Mouse (Mus musculus) liver, embryonic 13.5 days (tissue): ENCODE data around the gene Stx2. TPM values are rescaled to one million over a fixed set of nuclear protein-coding genes. Genes with fewer than 3 reads are reported as not detected.

Experiments
- ATAC-seq: fragments of 200-750 bp; cut with Nextera tagmentation; 2 replicates; pipeline ENCODE4 v1.8.0; 2017; ENCODE audit warnings: low read depth, mild to moderate bottlenecking, moderate number of reproducible peaks, moderate library complexity
- DNase-seq: peaks from one replicate; pipeline ENCODE4 v3.0.0; 2022
- H3K27ac ChIP-seq: fragments of 300-500 bp; sonication (generic); 2 replicates; pipeline ENCODE4 v1.5.1; 2015; ENCODE audit warnings: moderate library complexity, mild to moderate bottlenecking, inconsistent platforms
- H3K27me3 ChIP-seq: fragments of 300-500 bp; sonication (generic); 2 replicates; pipeline ENCODE4 v1.6.1; 2015; ENCODE audit warnings: mild to moderate bottlenecking, inconsistent platforms
- H3K36me3 ChIP-seq: fragments of 300-500 bp; sonication (generic); 2 replicates; pipeline ENCODE4 v1.6.1; 2015; ENCODE audit warnings: mild to moderate bottlenecking, inconsistent platforms
- H3K4me1 ChIP-seq: fragments of 300-500 bp; sonication (generic); replicated peaks from 2 replicates; pipeline ENCODE4 v1.6.1; 2015; ENCODE audit warnings: inconsistent platforms
- H3K4me2 ChIP-seq: fragments of 300-500 bp; sonication (generic); 2 replicates; pipeline ENCODE4 v1.6.1; 2015; ENCODE audit warnings: inconsistent platforms, mild to moderate bottlenecking, moderate library complexity
- H3K4me3 ChIP-seq: fragments of 300-500 bp; sonication (generic); replicated peaks from 2 replicates; pipeline ENCODE4 v1.5.1; 2015; ENCODE audit warnings: mild to moderate bottlenecking, inconsistent platforms
- H3K9ac ChIP-seq: fragments of 300-500 bp; sonication (generic); 2 replicates; pipeline ENCODE4 v1.6.1; 2015; ENCODE audit warnings: mild to moderate bottlenecking, inconsistent platforms
- H3K9me3 ChIP-seq: fragments of 300-500 bp; sonication (generic); replicated peaks from 2 replicates; pipeline ENCODE4 v1.6.1; 2016; ENCODE audit warnings: inconsistent platforms
- WGBS: fragments of 180-500 bp; shearing (Covaris S2); methylation state at CpG from one replicate; pipeline ENCODE4 v1.1.7; 2015; ENCODE audit not compliant: insufficient replicate concordance; 5-methylcytosine and 5-hydroxymethylcytosine counted together
- polyA plus RNA-seq: library from polyadenylated mRNA; unstranded; fragments of >200 nt; fragmentation: Nextera tagmentation; extraction: Ambion mirVana; gene quantifications from 2 replicates; pipeline ENCODE4 v1.2.1, GENCODE M21; 2015

The Stx2 gene
- polyA plus RNA-seq, 1 experiment from 2014 or later = 78.6 TPM

DNA sequence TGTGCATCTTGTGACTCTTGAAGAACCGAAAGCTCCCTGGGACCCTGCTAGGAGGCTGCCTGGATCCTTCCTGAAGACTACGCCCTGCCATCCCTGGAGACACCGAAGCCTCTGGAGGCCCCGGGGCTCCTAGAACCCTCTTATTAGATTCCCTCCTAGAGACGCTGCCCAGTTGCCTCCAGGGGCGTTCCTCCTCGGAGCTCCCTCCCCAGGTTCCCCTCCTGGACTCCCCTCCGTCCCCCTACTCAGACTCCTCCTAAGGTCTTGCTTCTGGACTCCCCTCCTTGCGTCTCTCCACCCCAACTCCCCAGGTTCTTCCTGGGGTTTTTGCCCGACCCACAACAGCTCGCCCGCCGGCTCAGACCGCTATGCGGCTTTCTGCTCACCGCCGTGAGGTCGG is 366 bp downstream of the Stx2 start:
- Histone ChIP-seq H3K4me2 (peak overlapping the region; percentile 97), H3K4me1 (peaks cover 72% of the 10 kb centered on the region), H3K4me3 (peak overlapping the region; percentile 74), H3K27ac (peak overlapping the region; percentile 100), H3K36me3 (peaks cover 32% of the 10 kb centered on the region), H3K27me3 (no peaks in the 10 kb centered on the region), H3K9ac (peak overlapping the region; percentile 99), H3K9me3 (no peaks in the 10 kb centered on the region)
- ATAC-seq (peak; percentile 29), DNase-seq (no peak)
- 1% methylated on average over 18 of the region's 18 CpGs for WGBS

DNA sequence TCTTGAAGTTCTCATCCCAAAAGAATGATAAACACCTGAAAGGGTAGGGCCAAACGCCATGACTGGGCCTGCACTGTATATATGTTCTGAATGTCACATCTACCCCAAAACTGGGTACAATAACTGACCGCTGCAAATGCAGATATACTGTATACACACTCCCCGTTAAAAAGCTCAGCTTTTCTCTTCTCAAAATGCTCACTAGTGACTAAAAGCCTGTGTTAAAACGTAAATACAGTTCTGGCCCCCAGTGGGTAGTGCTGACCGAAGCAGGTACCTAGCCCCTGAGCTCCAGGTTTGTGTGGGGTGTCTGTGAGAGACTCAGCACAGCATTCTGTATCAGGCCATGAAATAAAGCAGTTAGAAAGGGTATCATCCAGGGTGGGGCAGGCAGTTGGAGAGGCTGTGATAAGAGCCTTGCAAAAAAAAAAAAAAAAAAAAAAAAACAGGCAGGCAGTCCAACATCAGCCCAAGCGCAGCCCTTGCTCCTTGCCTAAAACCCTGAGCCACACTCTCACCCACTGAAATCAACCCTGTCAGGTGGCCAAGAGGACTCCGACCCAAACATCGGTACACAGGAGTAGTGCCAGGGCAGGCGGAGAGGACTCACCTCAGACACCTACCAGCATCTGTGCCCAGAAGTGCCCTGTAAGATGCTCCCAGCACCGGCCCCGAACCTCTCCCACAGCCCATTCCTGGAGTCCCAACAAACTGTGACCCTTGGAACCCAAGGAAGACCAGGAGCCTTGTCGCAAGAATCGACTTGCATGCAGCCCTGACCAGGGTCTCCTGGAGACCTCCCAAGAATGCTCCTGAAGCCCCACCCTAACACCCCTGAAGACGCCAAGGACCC is 1.0 kb downstream of the Stx2 start:
- DNase-seq (peak; percentile 61), ATAC-seq (peak; percentile 74)
- peak overlapping the region; percentile 74 for H3K4me3 ChIP-seq
- WGBS = 16% methylated on average over 14 of the region's 14 CpGs
- peaks cover 72% of the 10 kb centered on the region for H3K4me1 ChIP-seq
- H3K36me3 ChIP-seq = peaks cover 32% of the 10 kb centered on the region
- H3K9ac ChIP-seq = peak overlapping the region; percentile 99
- peak overlapping the region; percentile 97 for H3K4me2 ChIP-seq
- H3K27ac ChIP-seq = peak overlapping the region; percentile 100
- H3K9me3 ChIP-seq = no peaks in the 10 kb centered on the region
- no peaks in the 10 kb centered on the region for H3K27me3 ChIP-seq

DNA sequence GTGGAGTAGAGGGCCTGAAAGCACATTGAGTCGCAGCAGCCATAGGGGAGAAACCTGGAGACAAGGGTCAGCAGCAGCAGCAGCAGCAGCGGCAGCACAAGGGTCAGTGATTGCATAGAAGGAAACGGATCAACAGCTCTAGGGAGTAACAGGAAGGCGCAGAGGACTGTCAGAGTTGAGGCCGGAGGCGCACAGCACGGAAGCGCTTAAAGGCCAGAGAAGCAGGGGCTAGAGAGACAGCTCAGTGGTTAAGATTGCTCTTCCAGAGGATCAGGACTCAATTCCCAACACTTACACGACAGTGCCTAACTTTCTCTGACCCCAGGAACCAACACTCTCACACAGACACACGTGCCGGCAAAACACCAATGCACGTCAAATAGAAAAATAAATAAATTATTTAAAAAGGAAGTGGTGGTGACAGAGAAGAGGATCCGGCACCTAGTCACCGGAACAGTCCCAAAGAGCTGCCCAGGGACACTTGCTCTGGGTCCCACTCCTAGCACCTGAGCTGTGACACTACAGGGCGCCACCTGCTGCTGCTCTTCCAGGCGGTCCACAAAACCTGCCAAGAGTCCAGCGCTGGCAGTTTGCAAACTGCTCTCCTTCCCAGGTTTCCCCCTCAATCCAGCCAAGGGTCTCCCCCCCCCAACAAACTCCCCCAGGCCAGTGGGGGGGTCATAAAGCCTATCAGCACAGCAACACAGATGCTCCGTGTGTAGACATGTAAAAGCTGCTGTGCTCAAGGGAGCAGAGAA is 2.2 kb downstream of the Stx2 start:
- DNase-seq = peak; percentile 42
- Histone ChIP-seq H3K4me2 (peak overlapping the region; percentile 97), H3K36me3 (peaks cover 39% of the 10 kb centered on the region), H3K4me3 (peak overlapping the region; percentile 74), H3K27ac (peak overlapping the region; percentile 100), H3K27me3 (no peaks in the 10 kb centered on the region), H3K9me3 (no peaks in the 10 kb centered on the region), H3K9ac (peak overlapping the region; percentile 99), H3K4me1 (peaks cover 84% of the 10 kb centered on the region)
- 30% methylated on average over 18 of the region's 18 CpGs for WGBS
- peak; percentile 34 for ATAC-seq

DNA sequence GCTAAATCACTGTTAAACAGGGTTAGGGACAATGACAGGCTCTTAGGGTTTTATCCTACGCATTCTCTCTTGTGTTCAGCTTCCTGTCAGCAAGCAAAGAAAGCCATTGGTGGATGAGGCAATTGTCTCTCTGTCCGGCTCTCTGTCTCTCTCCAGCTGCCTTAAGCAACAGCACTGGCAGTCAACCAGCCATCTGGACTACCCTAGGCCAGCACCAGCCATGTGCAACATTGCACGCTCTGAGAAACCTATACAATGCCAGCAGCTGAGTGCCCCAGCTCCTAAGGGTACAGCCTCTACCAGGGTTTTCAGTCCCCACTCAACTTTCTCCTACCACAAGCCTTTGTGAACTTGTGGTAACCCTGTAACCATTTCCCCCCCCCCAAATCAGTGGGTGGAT is 3.0 kb downstream of the Stx2 start:
- ATAC-seq (no peak), DNase-seq (no peak)
- Histone ChIP-seq H3K4me2 (peak overlapping the region; percentile 97), H3K27me3 (no peaks in the 10 kb centered on the region), H3K9me3 (no peaks in the 10 kb centered on the region), H3K9ac (peak overlapping the region; percentile 99), H3K27ac (peak overlapping the region; percentile 100), H3K4me1 (peaks cover 92% of the 10 kb centered on the region), H3K4me3 (peak overlapping the region; percentile 74), H3K36me3 (peaks cover 40% of the 10 kb centered on the region)
- WGBS = 77% methylated on average over 3 of the region's 3 CpGs

DNA sequence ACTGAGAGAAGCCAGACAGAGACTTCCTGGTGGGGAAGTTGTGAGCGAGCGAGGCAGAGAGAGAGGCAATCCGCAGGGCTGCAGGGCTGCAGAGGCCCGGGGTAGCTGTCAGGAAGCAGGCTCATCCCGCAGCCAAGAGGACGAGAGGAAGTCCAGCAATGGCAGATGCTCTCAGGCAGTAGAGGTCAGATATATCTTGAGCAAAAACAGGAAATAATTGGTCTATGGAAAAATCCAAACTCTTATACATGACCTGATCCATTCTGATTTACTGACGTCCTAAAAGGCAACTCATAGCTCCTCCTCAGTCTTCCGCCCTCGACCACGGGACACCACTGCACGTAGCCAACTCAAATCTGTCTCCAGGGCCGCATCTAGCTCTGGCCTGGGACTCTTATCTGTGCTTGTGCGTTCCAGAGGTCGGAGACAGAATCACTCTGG is 5.8 kb downstream of the Stx2 start:
- no peaks in the 10 kb centered on the region for H3K27me3 ChIP-seq
- H3K9me3 ChIP-seq = no peaks in the 10 kb centered on the region
- H3K4me2 ChIP-seq = peak overlapping the region; percentile 97
- peak overlapping the region; percentile 39 for H3K4me3 ChIP-seq
- DNase-seq = peak; percentile 33
- 11% methylated on average over 14 of the region's 14 CpGs for WGBS
- H3K27ac ChIP-seq = peak overlapping the region; percentile 91
- peaks cover 68% of the 10 kb centered on the region for H3K36me3 ChIP-seq
- no peak for ATAC-seq
- peak overlapping the region; percentile 66 for H3K9ac ChIP-seq
- H3K4me1 ChIP-seq = peaks cover 85% of the 10 kb centered on the region

DNA sequence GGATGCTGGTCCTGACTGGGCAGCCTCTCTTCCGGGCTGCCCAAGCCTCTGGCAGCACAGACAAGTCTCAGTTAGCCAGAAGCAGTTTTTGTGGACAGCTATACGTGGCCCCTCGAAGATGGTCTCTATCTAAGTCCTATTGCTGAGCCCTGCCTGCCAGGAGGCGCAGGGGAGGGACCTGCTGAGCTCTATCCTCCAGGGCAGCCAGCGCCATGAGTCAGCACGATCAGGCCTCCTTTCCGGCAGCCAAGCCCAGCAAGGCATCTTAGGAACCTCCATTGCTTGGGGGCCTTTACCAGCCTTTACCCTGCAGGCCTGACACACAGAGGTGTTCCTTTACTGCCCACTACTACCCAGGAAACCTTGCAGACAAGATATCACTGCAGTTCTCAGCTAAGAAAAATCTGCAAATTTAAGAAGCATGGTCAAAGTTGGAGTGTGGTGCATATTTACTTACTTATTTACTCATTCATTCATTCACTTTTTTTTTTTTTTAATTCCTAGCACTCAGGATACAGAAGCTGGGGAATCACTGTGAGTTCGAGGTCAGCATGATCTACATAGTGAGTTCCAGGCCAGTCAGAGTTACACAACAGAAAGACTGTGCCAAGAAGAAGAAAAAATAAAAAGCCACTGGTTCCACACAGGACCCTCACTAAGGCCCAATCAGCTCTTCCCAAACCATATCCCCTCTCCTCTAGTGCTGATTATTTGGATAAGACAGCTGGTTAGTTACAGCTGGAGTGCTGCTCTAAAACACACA is 7.5 kb downstream of the Stx2 start:
- peak overlapping the region; percentile 97 for H3K4me2 ChIP-seq
- 13% methylated on average over 8 of the region's 8 CpGs for WGBS

DNA sequence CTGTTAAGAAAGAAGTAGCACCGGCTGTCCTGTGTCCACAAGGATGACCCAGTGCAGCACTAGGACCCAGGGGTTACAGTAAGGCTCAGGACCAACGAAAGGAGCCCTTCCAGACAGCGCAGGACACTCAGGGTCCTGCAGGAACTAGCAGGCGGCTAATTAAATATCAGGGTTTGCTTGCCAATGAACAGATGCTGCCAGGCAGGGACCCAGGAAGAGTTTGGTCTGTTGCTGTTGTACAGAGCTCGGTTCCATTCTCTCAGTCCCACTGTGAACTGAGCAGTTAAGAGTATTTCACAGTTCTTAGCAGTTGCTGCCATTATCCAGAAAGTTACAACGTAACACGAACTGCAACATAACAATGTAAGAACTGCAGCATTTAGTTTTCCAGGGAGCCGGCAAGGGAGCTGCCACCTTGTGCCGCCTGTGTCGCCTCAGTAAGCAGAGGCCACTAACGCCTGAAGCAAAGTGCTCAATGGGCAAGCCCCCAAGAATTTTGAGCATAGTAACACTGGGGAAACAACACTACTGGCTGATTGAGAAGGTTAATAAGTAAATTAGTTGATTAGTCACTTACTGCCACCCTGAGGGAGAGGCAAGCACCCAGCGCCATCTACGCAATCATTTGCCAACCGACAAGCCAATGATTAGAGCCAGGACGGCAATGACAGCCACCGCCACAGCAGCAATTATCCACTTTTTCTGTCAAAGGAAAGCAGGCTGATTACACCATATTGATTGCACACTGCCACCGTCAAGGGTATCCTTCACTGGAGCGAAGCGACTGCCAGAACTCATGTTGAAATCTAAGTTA is 21.0 kb downstream of the Stx2 start:
- DNase-seq = no peak
- H3K36me3 ChIP-seq = peaks cover 83% of the 10 kb centered on the region
- ATAC-seq = no peak
- H3K4me2 ChIP-seq = no peak overlapping the region
- no peak overlapping the region for H3K4me3 ChIP-seq
- H3K9me3 ChIP-seq = no peaks in the 10 kb centered on the region
- H3K27me3 ChIP-seq = no peaks in the 10 kb centered on the region
- H3K9ac ChIP-seq = no peak overlapping the region
- no peaks in the 10 kb centered on the region for H3K4me1 ChIP-seq
- no peak overlapping the region for H3K27ac ChIP-seq
- WGBS = 91% methylated on average over 19 of the region's 19 CpGs

More for the DNA sequence above, 7.5 kb downstream of the Stx2 start:
- DNase-seq (peak; percentile 86), ATAC-seq (peak; percentile 93)
- peak overlapping the region; percentile 39 for H3K4me3 ChIP-seq
- peak overlapping the region; percentile 74 for H3K9ac ChIP-seq
- no peaks in the 10 kb centered on the region for H3K27me3 ChIP-seq
- peak overlapping the region; percentile 91 for H3K27ac ChIP-seq
- peaks cover 77% of the 10 kb centered on the region for H3K4me1 ChIP-seq
- H3K9me3 ChIP-seq = no peaks in the 10 kb centered on the region
- peaks cover 76% of the 10 kb centered on the region for H3K36me3 ChIP-seq

DNA sequence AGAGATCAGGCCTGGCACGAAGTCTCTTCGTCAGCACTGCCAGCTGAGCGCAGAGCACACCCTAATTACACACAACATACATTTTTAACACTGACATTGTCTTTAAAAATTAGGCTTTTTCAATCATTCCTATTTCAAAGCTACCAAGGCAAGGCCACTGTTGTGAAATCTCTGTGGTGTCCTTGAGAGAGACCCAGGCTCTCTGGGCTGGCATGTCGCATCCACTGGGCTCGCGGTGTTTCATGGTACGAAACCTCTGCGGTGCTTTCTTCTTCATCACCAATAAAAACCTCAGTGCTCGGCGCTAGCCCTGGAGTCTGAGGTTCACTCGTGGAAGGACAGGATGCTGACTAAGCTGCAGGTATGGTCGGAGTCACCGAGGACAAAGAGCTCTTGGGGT is 22.4 kb downstream of the Stx2 start:
- no peak overlapping the region for H3K4me3 ChIP-seq
- H3K4me1 ChIP-seq = no peaks in the 10 kb centered on the region
- no peaks in the 10 kb centered on the region for H3K9me3 ChIP-seq
- no peaks in the 10 kb centered on the region for H3K27me3 ChIP-seq
- H3K27ac ChIP-seq = no peak overlapping the region
- 94% methylated on average over 13 of the region's 13 CpGs for whole genome bisulfite sequencing
- peaks cover 69% of the 10 kb centered on the region for H3K36me3 ChIP-seq
- no peak for DNase-seq
- ATAC-seq = no peak
- no peak overlapping the region for H3K4me2 ChIP-seq
- no peak overlapping the region for H3K9ac ChIP-seq

DNA sequence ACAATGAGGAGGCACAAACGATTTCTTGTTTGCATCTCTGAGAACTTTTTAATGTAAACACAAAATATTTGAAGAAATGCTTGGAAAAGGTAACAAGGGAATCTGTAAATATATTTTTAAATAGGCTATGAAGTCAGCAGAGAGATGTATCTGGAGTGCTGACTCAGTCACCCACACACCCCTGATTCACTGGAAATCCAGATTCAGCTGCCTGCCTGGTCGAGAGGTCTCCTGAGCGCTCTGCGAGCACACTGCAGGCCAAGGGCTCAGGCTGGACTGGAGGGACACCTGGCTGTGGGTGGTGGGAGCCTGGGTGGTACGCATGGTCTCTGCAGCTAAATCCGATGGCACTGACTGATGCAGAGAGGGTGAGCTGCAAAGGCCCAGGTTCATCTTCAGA is 23.8 kb downstream of the Stx2 start:
- Histone ChIP-seq H3K9me3 (no peaks in the 10 kb centered on the region), H3K4me1 (no peaks in the 10 kb centered on the region), H3K36me3 (peaks cover 55% of the 10 kb centered on the region), H3K9ac (no peak overlapping the region), H3K4me2 (no peak overlapping the region), H3K27me3 (no peaks in the 10 kb centered on the region), H3K27ac (no peak overlapping the region), H3K4me3 (no peak overlapping the region)
- ATAC-seq (no peak), DNase-seq (no peak)
- WGBS = 92% methylated on average over 6 of the region's 6 CpGs

DNA sequence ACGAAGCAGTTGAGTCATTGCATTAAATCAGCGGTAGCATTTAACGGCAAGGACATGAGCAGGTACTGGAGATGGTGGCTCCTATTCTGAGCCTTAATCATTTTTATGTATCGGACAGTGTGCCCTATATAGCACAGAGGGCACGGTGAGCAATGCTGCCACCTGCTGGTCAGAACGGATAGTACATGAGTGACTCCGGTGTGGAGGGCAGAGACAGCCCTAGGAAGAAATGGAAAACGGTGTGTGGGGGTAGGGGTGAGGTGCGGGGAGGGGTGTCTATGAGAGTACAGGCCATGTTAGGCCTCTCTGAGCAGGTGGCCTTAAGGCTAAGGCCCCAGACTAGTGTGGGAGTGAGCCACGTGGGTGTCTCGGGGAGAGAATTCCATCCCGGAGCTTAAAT is 26.8 kb downstream of the Stx2 start:
- ATAC-seq (peak; percentile 71), DNase-seq (peak; percentile 57)
- Histone ChIP-seq H3K27me3 (no peaks in the 10 kb centered on the region), H3K4me1 (no peaks in the 10 kb centered on the region), H3K4me3 (no peak overlapping the region), H3K9me3 (no peaks in the 10 kb centered on the region; the same call in 1 of the 2 replicates), H3K36me3 (peaks cover 26% of the 10 kb centered on the region), H3K9ac (no peak overlapping the region), H3K27ac (no peak overlapping the region), H3K4me2 (no peak overlapping the region)
- WGBS = 30% methylated on average over 12 of the region's 12 CpGs
